Mouse (Mus musculus) C2C12 (cell line): ENCODE measurements around the gene Tpst2.

Experiments
- CTCF ChIP-seq: IDR thresholded peaks from one replicate; pipeline ENCODE4 v1.5.1; 2011; ENCODE audit not compliant: control insufficient read depth, insufficient read depth, insufficient read length
- MYOD1 ChIP-seq: IDR thresholded peaks from one replicate; pipeline ENCODE4 v1.6.1; 2011; ENCODE audit warnings: low read depth; ENCODE audit not compliant: control insufficient read depth, insufficient read length

DNA sequence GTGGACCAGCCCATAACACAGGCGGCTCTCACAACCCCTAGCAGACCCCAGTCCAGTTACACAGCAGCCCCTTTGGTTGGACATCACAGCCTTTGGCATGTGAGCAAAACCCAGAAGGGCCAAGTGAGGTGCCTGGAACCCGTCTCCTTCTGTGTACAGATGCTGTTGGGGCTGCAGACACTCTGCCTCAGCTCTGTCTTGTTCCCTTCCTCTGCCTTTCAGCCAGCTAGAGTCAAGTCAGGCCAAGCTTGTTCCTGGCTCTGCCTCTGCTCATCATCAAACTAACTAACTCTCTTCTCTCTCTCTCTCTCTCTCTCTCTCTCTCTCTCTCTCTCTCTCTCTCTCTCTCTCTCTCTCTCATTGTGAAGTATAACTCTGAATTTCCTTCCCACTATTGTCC, 39.9 kb upstream of the Tpst2 start:
- TF ChIP-seq CTCF (no peak), MYOD1 (no peak)
